Mouse (Mus musculus) gastrocnemius, postnatal 4 days (tissue): ENCODE results near the gene Tpst2. TPM values are rescaled to one million over a fixed set of nuclear protein-coding genes. Genes with fewer than 3 reads are reported as not detected.
A peak's percentile ranks its signal among the peaks of the same experiment; 100 is the strongest.

Source experiments
- DNase-seq, 2 experiments: peaks; one replicate each; pipeline ENCODE4 v3.0.0; 2021 to 2022; ENCODE audit warnings: low spot score in 2 of 2, mixed read lengths in 2 of 2
- total RNA-seq, 2 experiments: library from RNA; stranded (reverse); gene quantifications; 2 replicates each; pipeline ENCODE4 v1.2.3; 2021

Tpst2 gene
- total RNA-seq, 2 experiments from 2014 or later = 25.4 to 26.2 TPM

GRCm38 (mm10) chr5:112254282-112254806 lies 22.1 kb upstream of the Tpst2 start:
- DNase-seq = no peak

- peak in 1 of 2 experiments; percentile 32 for DNase-seq
Observed at GRCm38 (mm10) chr5:112255426-112255825, 21.1 kb upstream of the Tpst2 start, which contains the start of gene Crybb1. Gene Crybb1 (plus strand): TSS chr5:112255815.

- no peak for DNase-seq
Observed at GRCm38 (mm10) chr5:112256457-112256856, 20.0 kb upstream of the Tpst2 start.

- no peak for DNase-seq
Observed at GRCm38 (mm10) chr5:112257896-112258295, 18.6 kb upstream of the Tpst2 start.

- no peak for DNase-seq
Observed at GRCm38 (mm10) chr5:112259862-112260650, 16.4 kb upstream of the Tpst2 start.

- DNase-seq = no peak
Observed at GRCm38 (mm10) chr5:112260818-112261217, 15.7 kb upstream of the Tpst2 start.

GRCm38 (mm10) chr5:112264099-112264498 lies 12.4 kb upstream of the Tpst2 start:
- no peak for DNase-seq

GRCm38 (mm10) chr5:112265110-112265509 lies 11.4 kb upstream of the Tpst2 start:
- no peak for DNase-seq

- DNase-seq = no peak
Observed at GRCm38 (mm10) chr5:112265515-112265914, 11.0 kb upstream of the Tpst2 start.

GRCm38 (mm10) chr5:112266011-112266777 lies 10.3 kb upstream of the Tpst2 start:
- DNase-seq = no peak

- DNase-seq = no peak
Observed at GRCm38 (mm10) chr5:112270764-112271541, 5.5 kb upstream of the Tpst2 start.

- no peak for DNase-seq
Observed at GRCm38 (mm10) chr5:112272934-112273333, 3.6 kb upstream of the Tpst2 start.

GRCm38 (mm10) chr5:112273746-112274463 lies 2.6 kb upstream of the Tpst2 start:
- no peak for DNase-seq

- no peak for DNase-seq
Observed at GRCm38 (mm10) chr5:112275021-112275804, 1.3 kb upstream of the Tpst2 start.

GRCm38 (mm10) chr5:112276907-112277348 lies 437 bp downstream of the Tpst2 start:
- no peak for DNase-seq

- no peak for DNase-seq
Observed at GRCm38 (mm10) chr5:112277906-112278470, 1.5 kb downstream of the Tpst2 start.

GRCm38 (mm10) chr5:112279181-112280021 lies 2.9 kb downstream of the Tpst2 start:
- no peak for DNase-seq

GRCm38 (mm10) chr5:112280151-112280550 lies 3.7 kb downstream of the Tpst2 start:
- no peak for DNase-seq
